Mouse (Mus musculus): Measurements from ENCODE around the gene Cavin1. TPM values are rescaled to one million over a fixed set of nuclear protein-coding genes. Genes with fewer than 3 reads are reported as not detected.

The Cavin1 gene
- total RNA-seq, 2 experiments from 2014 or later, result 192 to 214 TPM

DNA sequence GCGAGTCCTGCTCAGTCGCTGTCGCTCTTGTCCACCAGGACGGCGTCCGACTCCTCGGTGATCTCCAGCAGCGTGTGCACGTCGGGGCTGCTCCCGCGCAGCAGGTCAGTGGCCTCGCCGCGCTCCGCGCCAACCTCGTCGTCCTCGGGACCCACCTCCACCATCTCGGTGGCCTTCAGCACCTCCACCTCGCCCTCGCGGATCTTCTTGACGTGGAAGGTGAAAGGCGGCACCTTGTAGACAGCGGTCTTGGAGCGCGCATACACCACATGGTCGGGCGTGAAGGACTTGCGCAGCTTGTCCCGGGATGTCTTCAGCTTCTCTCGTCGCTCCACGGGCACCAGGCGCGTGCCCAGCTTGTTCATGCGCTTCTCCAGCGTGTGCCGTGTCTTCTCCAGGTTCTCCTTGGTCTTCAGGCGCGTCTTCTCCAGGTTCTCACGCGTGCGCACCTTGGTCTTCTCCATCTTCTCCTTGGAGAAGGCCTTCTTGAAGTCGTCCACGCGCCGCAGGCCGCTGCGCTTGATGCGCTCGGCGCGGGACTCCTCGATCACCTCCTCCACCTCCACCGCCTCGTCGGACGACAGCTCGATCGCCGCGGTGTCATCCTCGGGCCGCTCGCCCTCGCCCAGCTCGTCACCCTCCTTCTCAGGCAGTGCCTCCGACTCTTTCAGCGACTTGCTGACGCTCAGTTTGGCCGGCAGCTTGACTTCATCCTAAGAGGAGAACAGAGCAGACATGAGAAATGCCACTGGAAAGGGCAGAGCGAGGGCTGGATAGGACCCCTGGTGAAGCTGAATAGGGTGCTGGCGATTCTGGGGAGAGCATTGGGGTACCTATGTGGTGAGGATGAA lies 11.8 kb downstream of the Cavin1 start:
- DNase-seq, result peak in 1 of 2 experiments; percentile 41

DNA sequence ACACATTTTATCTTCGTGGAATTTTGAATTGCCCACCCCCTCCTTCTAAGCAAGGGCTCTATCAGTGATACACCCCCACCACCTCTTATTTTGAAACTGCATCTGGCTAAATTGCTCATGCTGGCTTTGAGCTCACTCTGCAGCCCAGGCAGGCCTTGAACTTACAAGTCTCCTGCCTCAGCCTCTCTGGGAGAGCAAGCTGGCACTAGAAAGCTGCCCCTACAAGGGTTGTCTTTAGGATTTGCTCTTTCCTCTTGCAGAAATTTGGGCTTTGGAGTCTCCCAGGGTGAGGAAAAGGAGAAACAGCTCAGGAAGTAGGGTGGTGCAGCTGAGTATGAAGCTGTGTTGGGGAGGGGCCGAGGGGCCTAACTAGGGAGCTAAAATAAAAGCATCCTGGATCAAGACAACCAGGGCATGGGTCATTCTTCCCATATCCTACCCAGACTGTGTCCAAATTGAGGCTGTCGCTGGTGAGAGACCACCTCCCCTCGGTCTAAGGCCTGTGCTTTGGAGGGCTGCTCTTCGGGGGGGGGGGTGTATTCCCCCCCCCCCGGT lies 12.7 kb downstream of the Cavin1 start:
- no peak for DNase-seq

DNA sequence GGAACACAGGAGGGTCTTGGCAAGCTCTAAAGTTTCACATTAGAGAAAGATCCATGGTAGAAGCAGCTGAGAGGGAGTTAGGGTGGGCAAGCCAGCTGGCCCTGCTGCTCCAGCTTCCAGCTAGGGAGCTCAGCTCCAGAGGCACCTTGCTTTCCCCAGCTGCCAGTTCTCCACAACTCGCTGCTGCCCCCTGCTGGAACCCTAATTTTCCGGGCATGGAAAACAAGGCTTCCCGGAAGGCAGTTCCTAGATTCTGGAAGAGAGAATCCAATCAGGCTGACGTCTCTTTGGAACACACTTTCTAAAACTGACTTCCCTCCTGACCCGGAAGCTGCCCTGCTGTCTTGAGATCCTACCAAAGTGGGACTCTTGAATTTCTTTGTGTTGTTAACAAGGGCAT lies 13.4 kb downstream of the Cavin1 start:
- peak; percentile 90 to 99 for DNase-seq

- DNase-seq, result no peak
These were observed 21.1 kb downstream of the Cavin1 start for GRCm38 (mm10) chr11:100949540-100949939.

GRCm38 (mm10) chr11:100948317-100948716 lies 22.4 kb downstream of the Cavin1 start:
- DNase-seq, result no peak

GRCm38 (mm10) chr11:100947548-100947947 lies 23.1 kb downstream of the Cavin1 start:
- DNase-seq, result no peak

DNA sequence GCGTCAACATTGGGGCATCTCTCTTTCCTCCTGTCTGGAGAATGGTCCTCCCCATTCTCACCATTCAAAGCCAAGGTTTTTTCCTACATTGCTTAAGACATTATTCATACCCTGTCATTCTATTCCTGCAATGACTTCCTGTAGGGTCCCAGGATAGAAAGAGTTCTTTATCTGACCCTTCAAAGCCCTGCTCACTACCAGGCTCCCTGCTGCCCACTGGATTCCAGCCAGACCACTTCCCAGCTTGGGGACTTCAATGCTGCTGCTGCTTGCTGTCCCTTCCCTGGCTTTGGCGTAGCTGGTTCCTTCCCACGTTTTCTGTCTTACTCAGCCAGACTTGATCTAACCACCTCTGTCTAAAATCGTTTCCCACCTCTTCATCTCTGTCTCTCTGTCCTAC lies 23.8 kb downstream of the Cavin1 start:
- DNase-seq, result no peak

DNA sequence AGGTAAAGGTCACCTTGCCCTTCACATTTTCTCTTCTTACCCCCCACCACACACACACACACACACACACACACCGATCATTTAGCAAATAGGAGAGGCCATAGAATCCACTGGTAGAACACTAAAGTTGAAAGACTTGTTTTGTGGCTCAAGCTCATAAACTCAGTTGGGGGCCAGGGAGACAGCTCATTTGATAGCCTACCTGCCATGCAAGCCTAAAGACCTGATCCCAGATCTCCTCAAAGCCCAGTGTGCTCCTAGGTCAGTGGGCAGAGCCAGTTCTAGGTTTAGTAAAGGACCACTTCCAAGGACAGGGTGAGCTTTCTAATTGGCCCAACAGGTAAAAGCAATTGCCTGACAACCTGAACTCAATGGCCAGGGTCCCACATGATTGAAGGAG lies 28.3 kb downstream of the Cavin1 start:
- DNase-seq, result no peak

GRCm38 (mm10) chr11:100939512-100940151 lies 31.1 kb downstream of the Cavin1 start, which contains the start of gene Stat3:
Gene Stat3, minus strand, starts transcription at chr11:100939540.
- DNase-seq, result peak; percentile 99 to 100

DNA sequence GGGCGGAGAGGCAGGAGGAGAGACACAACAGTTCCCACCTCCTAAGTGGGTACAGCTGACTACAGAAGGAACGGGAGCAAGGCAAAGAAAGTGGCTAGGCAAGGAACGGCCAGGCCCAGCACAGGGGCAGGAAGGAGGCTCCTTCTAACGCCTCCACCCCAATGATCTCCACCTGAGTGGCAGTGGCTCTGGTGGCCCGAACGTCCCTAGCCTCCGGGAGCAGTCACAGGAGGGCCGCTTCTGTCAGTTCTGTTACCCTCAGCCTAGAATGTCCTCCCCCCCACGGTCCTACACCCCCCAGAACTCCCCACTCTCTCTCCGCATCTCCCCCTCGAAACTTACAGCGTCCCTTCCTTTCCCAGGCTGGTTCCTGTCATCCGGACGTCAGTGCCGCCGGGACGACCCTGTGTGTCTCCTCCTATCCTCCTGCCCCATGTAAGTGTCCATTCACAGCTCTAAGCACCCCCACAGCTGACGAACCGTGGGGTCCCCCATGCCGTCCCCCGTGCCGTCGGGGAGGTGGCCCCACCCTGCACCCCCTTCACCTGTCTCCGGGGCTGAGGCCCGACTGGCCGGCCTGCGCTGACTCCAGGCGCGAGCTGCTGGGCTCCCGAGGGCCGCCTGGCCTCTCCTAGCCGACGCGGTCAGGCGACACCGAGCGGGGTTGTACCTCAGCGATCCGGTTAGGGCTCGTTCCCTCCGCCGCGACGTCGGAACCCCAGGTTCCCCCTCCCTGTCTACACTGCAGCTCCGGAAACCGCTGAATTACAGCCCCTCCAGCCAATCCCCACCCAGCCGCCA lies 31.8 kb downstream of the Cavin1 start:
- DNase-seq, result peak; percentile 45 to 60

GRCm38 (mm10) chr11:100938112-100938511 lies 32.6 kb downstream of the Cavin1 start:
- DNase-seq, result peak; percentile 78 to 83

DNA sequence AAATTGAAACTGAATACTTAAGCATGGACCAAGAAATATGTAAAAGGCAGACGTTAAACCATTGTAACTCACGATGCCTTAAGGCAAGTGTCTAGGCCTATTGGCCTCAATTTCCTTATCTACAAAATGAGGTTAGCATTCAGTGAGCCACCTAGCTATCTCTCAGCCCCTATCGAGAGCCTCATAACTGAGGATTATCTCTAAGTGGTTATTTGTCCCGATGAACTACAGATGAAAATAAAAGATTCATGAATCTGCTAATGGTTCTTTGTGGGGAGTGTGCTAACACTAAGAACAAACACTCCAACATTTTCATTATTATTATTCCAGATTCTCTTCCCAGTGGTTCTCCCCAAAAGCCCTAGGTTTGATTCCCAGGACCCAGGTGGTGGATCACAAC lies 33.4 kb downstream of the Cavin1 start:
- DNase-seq, result no peak

DNA sequence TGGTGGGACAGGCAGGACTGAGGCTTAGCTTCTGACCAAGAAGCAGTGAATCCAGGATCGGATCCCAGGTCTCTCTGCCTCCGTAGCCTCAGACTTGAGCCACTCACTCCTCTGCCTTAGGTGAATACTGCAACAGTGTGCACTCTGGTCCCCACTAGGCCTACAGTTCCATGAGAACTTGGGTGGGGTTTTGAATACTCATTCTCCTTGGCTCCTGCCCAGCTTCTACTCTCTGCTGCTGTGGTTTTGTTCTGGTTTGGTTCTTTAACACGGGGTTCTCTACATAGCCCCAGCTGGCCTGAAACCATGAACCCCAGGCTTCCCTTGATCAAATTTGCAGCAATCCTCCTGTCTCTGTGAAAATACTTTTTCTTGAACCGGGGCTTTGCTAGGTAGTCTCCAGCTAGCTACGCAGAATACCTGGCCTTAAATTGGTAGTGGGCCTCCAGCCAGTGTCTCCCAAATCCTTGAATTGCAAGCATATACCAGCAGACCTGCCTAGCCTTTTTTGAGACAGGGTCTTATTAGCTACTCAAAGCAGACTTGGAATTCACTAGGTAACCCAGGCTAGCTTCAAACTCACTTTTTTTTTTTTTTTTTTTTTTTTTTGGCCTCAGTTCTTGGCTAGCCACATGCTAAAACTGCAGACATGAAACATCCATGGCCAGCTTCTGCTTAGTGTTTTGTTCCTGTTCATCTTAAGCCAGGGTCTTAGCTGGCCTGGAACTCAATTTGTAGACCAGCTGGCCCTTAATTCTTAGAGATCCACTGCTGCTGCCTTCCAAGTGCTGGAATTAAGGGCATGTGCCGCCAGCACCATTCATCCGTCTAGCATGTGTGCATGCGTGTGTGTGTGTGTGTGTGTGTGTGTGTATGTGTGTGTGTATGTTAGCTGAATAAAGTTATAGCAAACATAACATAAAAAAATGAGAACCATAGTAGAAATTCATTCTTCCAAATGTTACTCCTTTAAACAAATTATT lies 35.0 kb downstream of the Cavin1 start:
- peak; percentile 63 to 68 for DNase-seq

DNA sequence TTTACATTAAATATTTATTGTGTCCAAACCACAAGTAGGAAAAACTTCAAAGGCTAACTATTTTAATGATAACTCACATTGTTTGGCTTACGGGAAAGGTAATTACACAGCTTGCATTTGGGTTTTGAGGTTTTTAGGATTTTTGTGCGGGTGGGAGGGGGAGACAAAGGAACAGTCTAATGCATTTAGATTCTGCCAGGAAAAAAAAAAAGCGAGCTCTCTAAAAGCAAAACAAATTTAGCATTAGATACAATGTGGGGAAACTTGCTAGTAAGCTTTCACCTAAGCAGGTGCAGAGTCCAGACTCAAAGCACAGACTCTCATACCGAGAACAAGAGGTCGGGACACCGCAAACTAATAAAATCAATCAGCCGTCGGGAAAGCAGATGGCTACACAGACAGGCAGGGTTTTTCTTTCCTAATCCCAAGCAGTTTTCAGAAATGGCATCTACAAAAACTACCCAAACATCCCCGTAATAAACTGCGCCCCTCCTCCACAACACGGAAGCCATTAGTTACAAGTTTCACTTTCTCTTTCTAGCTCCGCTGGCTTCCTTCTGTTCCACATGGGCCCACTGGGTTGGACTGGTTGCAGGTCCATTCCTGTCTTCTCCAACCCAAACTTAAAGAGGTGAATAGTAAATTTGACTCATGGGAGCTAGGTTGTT lies 39.3 kb downstream of the Cavin1 start:
- peak; percentile 69 to 73 for DNase-seq

DNA sequence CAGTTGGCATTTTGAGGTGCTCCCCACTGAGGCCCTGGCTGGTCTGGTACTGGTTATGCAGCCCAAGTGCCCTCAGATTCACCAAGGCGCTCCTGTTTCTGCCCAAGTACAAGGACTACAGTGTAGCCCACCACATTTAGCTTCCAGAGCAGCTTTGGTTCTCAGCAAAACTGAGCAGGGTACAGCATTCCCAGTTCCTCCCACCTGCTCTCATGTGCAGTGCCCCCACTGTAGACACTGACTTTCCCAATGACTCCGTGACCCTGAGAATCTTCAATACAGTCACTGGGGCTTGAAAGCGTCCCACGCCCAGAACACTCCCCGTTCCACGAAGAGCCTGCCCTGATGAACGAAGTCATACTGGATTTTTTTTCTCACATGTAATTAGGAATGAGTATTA lies 40.1 kb downstream of the Cavin1 start:
- DNase-seq, result no peak

- DNase-seq, result no peak
These were observed 43.3 kb downstream of the Cavin1 start for GRCm38 (mm10) chr11:100927386-100927785.

GRCm38 (mm10) chr11:100924386-100924919 lies 46.2 kb downstream of the Cavin1 start:
- peak in 1 of 2 experiments; percentile 34 for DNase-seq

GRCm38 (mm10) chr11:100920887-100921624 lies 49.6 kb downstream of the Cavin1 start:
- DNase-seq, result no peak

- no peak for DNase-seq
These were observed 52.7 kb downstream of the Cavin1 start for GRCm38 (mm10) chr11:100918007-100918406.

Measured in heart, adult 18-20 months (tissue).